19 mouse cellular contexts compared by ENCODE assay signal in genomic region chr10:85953401-85953800, GRCm38 (mm10). TPM values are rescaled to one million over a fixed set of nuclear protein-coding genes. Genes with fewer than 3 reads are reported as not detected.
DNase-seq lines count a peak whose midpoint lies in the region; ATAC-seq lines count a peak whose summit lies in the region.
"Had no signal": no experiment of that assay in that cellular context is flagged by ENCODE, and none has a peak within 500 bp of the region (broad histone marks: within the 10 kb centered on the region; RNA-seq: fewer than 3 reads in every experiment).

No protein-coding gene starts in this region.

- no peak overlapping the region for H3K9ac ChIP-seq in kidney, embryonic 16.5 days (replicated peaks; ENCODE audit: low read length)
- H3K9ac ChIP-seq in forebrain, embryonic 15.5 days (replicated peaks): no peak overlapping the region
- H3K9ac ChIP-seq: embryonic facial prominence, embryonic 15.5 days; forebrain, embryonic 13.5 days; heart, embryonic 13.5 days; hindbrain, embryonic 13.5 days; midbrain, embryonic 15.5 days had no signal

- no peaks in the 10 kb centered on the region for H3K27me3 ChIP-seq in kidney, embryonic 16.5 days (ENCODE audit: insufficient read depth, low read length)
- H3K27me3 ChIP-seq in forebrain, embryonic 15.5 days: no peaks in the 10 kb centered on the region
- H3K27me3 ChIP-seq: embryonic facial prominence, embryonic 15.5 days; forebrain, embryonic 13.5 days; heart, embryonic 13.5 days; hindbrain, embryonic 13.5 days; midbrain, embryonic 15.5 days had no signal

- no peaks in the 10 kb centered on the region for H3K9me3 ChIP-seq in kidney, embryonic 16.5 days (ENCODE audit: low read length)
- no peaks in the 10 kb centered on the region for H3K9me3 ChIP-seq in forebrain, embryonic 15.5 days
- H3K9me3 ChIP-seq: embryonic facial prominence, embryonic 15.5 days; forebrain, embryonic 13.5 days; heart, embryonic 13.5 days; hindbrain, embryonic 13.5 days; midbrain, embryonic 15.5 days had no signal

- ATAC-seq in kidney, embryonic 16.5 days (ENCODE audit: low FRiP score, low TSS enrichment): no peak
- no peak for ATAC-seq in forebrain, embryonic 15.5 days (replicated peaks)
- ATAC-seq: forebrain, embryonic 13.5 days; midbrain, embryonic 15.5 days had no signal

- peaks cover 6% of the 10 kb centered on the region; the same call in 1 of the 2 replicates for H3K4me1 ChIP-seq in kidney, embryonic 16.5 days (ENCODE audit: insufficient read depth, low read length)
- peaks cover 14% of the 10 kb centered on the region; the same call in 1 of the 2 replicates for H3K4me1 ChIP-seq in forebrain, embryonic 15.5 days

- peak; percentile 33 for DNase-seq in kidney, adult 11 months
- peak; percentile 27 to 47 for DNase-seq in B cell, adult 2 months
- DNase-seq in adrenal gland, postnatal 25 days: peak; percentile 2
- peak; percentile 36 for DNase-seq in lung, postnatal 10 days
- DNase-seq in right cerebral cortex, postnatal 4 days: no peak
- no peak for DNase-seq in layer of hippocampus, adult 11-12 months (ENCODE audit: low spot score)
- DNase-seq: gastrocnemius, adult 2 months; liver; right cerebral cortex, postnatal 25 days had no signal

- H3K27ac ChIP-seq in kidney, embryonic 16.5 days (ENCODE audit: low read length): no peak overlapping the region
- H3K27ac ChIP-seq in forebrain, embryonic 15.5 days (replicated peaks): no peak overlapping the region
- H3K27ac ChIP-seq: embryonic facial prominence, embryonic 15.5 days; forebrain, embryonic 13.5 days; gastrocnemius, adult 2 months; heart, embryonic 13.5 days; hindbrain, embryonic 13.5 days; macrophage; midbrain, embryonic 15.5 days had no signal

- 71% methylated on average over 3 of the region's 3 CpGs for WGBS in kidney, embryonic 16.5 days
- 88% methylated on average over 3 of the region's 3 CpGs for WGBS in forebrain, embryonic 15.5 days

- H3K4me2 ChIP-seq in kidney, embryonic 16.5 days (replicated peaks; ENCODE audit: low read depth, low read length): no peak overlapping the region
- H3K4me2 ChIP-seq in forebrain, embryonic 15.5 days (replicated peaks): no peak overlapping the region
- H3K4me2 ChIP-seq: embryonic facial prominence, embryonic 15.5 days; forebrain, embryonic 13.5 days; heart, embryonic 13.5 days; hindbrain, embryonic 13.5 days; midbrain, embryonic 15.5 days had no signal

- H3K4me3 ChIP-seq in kidney, embryonic 16.5 days (ENCODE audit: low read length): no peak overlapping the region
- no peak overlapping the region for H3K4me3 ChIP-seq in forebrain, embryonic 15.5 days
- H3K4me3 ChIP-seq: embryonic facial prominence, embryonic 15.5 days; forebrain, embryonic 13.5 days; gastrocnemius, adult 2 months; heart, embryonic 13.5 days; hindbrain, embryonic 13.5 days; midbrain, embryonic 15.5 days had no signal

- H3K36me3 ChIP-seq in kidney, embryonic 16.5 days (ENCODE audit: insufficient read depth, low read length): peaks cover 55% of the 10 kb centered on the region
- peaks cover 58% of the 10 kb centered on the region for H3K36me3 ChIP-seq in forebrain, embryonic 15.5 days

RNA-seq across cellular contexts. Expression of gene Rtcb, which starts 4.2 kb away (rescaled TPM):
- 196 and 197 TPM in 2 replicates for polyA plus RNA-seq in kidney, embryonic 16.5 days (2015; fragmentation: Nextera tagmentation; extraction: Ambion mirVana)
- 106 and 127 TPM in 2 replicates for total RNA-seq in adrenal gland, postnatal 25 days (2021)
- 191 and 196 TPM in 2 replicates for polyA plus RNA-seq in forebrain, embryonic 15.5 days (2015; fragmentation: Nextera tagmentation; extraction: Ambion mirVana)

RNA-seq across cellular contexts. Expression of gene Ascl4, which starts 25.9 kb away (rescaled TPM):
- 0.75 and 1.1 TPM in 2 replicates for polyA plus RNA-seq in kidney, embryonic 16.5 days (2015; fragmentation: Nextera tagmentation; extraction: Ambion mirVana)
- not detected in 2 replicates for total RNA-seq in adrenal gland, postnatal 25 days (2021)
- polyA plus RNA-seq in forebrain, embryonic 15.5 days (2015; fragmentation: Nextera tagmentation; extraction: Ambion mirVana): 0.38 and 0.41 TPM in 2 replicates
- total RNA-seq: gastrocnemius, adult 2 months had no signal
- polyA plus RNA-seq: large intestine, adult 2 months; macrophage had no signal

RNA-seq across cellular contexts. Expression of gene Prdm4, which starts 36.5 kb away (rescaled TPM):
- 14.3 and 15.0 TPM in 2 replicates for polyA plus RNA-seq in kidney, embryonic 16.5 days (2015; fragmentation: Nextera tagmentation; extraction: Ambion mirVana)
- 15.5 and 16.1 TPM in 2 replicates for total RNA-seq in adrenal gland, postnatal 25 days (2021)
- 20.5 and 21.8 TPM in 2 replicates for polyA plus RNA-seq in forebrain, embryonic 15.5 days (2015; fragmentation: Nextera tagmentation; extraction: Ambion mirVana)

RNA-seq across cellular contexts. Expression of gene Bpifc, which starts 58.3 kb away (rescaled TPM):
- polyA plus RNA-seq in kidney, embryonic 16.5 days (2015; fragmentation: Nextera tagmentation; extraction: Ambion mirVana): 0.27 and 0.29 TPM in 2 replicates
- 1.4 and 2.2 TPM in 2 replicates for total RNA-seq in adrenal gland, postnatal 25 days (2021)
- not detected in 2 replicates for polyA plus RNA-seq in forebrain, embryonic 15.5 days (2015; fragmentation: Nextera tagmentation; extraction: Ambion mirVana)
- total RNA-seq: gastrocnemius, adult 2 months had no signal
- polyA plus RNA-seq: forebrain, embryonic 13.5 days; heart, embryonic 13.5 days; hindbrain, embryonic 13.5 days; large intestine, adult 2 months; macrophage; midbrain, embryonic 15.5 days; neural tube, embryonic 14.5 days had no signal

Comparison
In these comparisons a context has a peak if more than half of its experiments do, and no peak if none do; other contexts are left out.
1. DNase-seq: peak in kidney, adult 11 months (single experiment), B cell, adult 2 months (2 of 2), adrenal gland, postnatal 25 days (single experiment) and lung, postnatal 10 days (single experiment); none in right cerebral cortex, postnatal 4 days (single experiment) and layer of hippocampus, adult 11-12 months (single experiment).